Mouse (Mus musculus) CH12.LX (cell line): ENCODE data around the gene Apopt1.

ENCODE experiments used
- CTCF ChIP-seq, 2 experiments: IDR thresholded peaks in 1 of 2; conservative IDR thresholded peaks in 1 of 2; 2 replicates each; pipeline ENCODE4 v1.5.1; 2011 to 2012; ENCODE audit warnings: low read depth in 2 of 2, low read length in 2 of 2, improper control_type of control experiment in 1 of 2, inconsistent platforms in 1 of 2, mild to moderate bottlenecking in 1 of 2, moderate library complexity in 1 of 2
- E2F4 ChIP-seq: IDR thresholded peaks from 2 replicates; pipeline ENCODE4 v1.6.1; 2011; ENCODE audit warnings: low read depth, low read length, improper control_type of control experiment; ENCODE audit not compliant: insufficient replicate concordance
- ELF1 ChIP-seq: IDR thresholded peaks from 2 replicates; pipeline ENCODE4 v1.6.1; 2014; ENCODE audit warnings: low read depth, mild to moderate bottlenecking, inconsistent platforms, low read length, improper control_type of control experiment
- EP300 ChIP-seq: IDR thresholded peaks from 2 replicates; pipeline ENCODE4 v1.6.1; 2011; ENCODE audit warnings: low read length, improper control_type of control experiment
- KAT2A ChIP-seq: IDR thresholded peaks from 2 replicates; pipeline ENCODE4 v1.6.1; 2012; ENCODE audit warnings: low read length, improper control_type of control experiment, inconsistent platforms; ENCODE audit not compliant: insufficient replicate concordance
- MYC ChIP-seq: IDR thresholded peaks from 2 replicates; pipeline ENCODE4 v1.6.1; 2011; ENCODE audit warnings: low read depth, mild to moderate bottlenecking, improper control_type of control experiment, low read length
- POLR2A ChIP-seq: IDR thresholded peaks from 2 replicates; pipeline ENCODE4 v1.6.1; 2011; ENCODE audit warnings: low read depth, mild to moderate bottlenecking, improper control_type of control experiment, low read length
- ZC3H11A ChIP-seq: IDR thresholded peaks from 2 replicates; pipeline ENCODE4 v1.6.1; 2012; ENCODE audit warnings: low read depth, mild to moderate bottlenecking, inconsistent platforms, low read length, improper control_type of control experiment
- ZNF384 ChIP-seq: IDR thresholded peaks from 2 replicates; pipeline ENCODE4 v1.6.1; 2012; ENCODE audit warnings: low read depth, low read length, improper control_type of control experiment, inconsistent platforms

DNA sequence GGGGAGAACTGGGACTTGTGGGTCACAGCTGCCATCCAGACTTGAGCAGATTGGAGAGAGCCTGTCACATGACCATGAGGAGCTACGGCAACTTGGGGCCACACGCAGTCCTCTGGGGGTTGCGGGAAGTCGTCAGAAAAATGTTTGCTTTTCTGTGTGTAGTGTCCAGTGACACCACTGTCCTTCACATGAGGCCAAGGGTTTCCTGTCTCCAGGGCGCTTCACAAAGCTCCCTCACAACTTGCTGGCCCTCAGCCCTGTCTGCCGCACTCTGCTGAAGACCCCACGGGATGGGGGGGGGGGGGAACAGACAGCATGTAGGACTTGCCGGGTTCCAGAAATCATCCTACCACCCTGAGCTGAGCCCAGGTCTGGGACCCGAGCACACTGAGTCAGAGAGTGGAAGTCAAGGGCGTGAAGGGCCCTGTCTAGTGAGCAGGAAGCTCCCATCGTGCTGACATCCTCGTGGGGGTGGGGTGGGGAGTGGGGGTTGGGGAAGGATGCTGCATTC lies 18.7 kb upstream of the Apopt1 start:
- TF ChIP-seq ZNF384 (no peak), POLR2A (no peak), ELF1 (no peak), CTCF (conservative IDR thresholded peaks at IDR 0.05 in 1 of 2, IDR thresholded peaks at IDR 0.05 in 1 of 2; ENCODE audit: low read depth in 2 of 2, low read length in 2 of 2) (no peak), E2F4 (no peak), ZC3H11A (no peak), MYC (no peak), KAT2A (no peak), EP300 (no peak)
